Mouse (Mus musculus): Measurements from ENCODE around the gene Larp1b. TPM values are rescaled to one million over a fixed set of nuclear protein-coding genes. Genes with fewer than 3 reads are reported as not detected.

Gene Larp1b
- polyA plus RNA-seq, 1 experiment: 3.8 TPM

DNA sequence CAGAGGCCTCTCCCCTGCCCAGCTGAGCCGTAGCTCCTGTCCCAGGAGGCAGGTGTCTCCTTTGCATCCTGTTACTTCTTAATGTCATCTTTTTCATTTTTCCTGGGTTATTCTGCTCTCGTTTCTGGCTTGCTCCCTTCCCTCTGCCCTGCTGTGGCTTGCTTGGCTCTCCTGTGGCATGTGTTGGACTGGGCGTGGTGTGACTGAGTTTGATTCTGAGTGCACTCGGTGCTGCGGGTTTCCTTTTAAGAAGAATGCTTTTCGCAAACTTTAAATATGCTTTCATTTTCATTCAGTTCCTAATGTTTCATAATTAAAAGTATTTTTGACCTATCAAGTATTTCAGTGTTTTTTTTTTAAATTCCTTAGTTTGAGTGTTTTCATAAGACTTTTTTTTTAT, 65.3 kb downstream of the Larp1b start:
- no peak overlapping the region for H3K27ac ChIP-seq (ENCODE audit: insufficient read depth, low read length)
- H3K36me3 ChIP-seq (ENCODE audit: control insufficient read depth, insufficient read depth, low read length): no peaks in the 10 kb centered on the region
- DNase-seq (ENCODE audit: low read depth in 1 of 2, low spot score in 2 of 2): no peak
- no peak overlapping the region for H3K4me3 ChIP-seq (ENCODE audit: extremely low read depth, insufficient read depth, insufficient read length)
- TF ChIP-seq CTCF (IDR thresholded peaks at IDR 0.05; ENCODE audit: extremely low read depth, insufficient read depth, insufficient read length, insufficient replicate concordance): no peak
- no peaks in the 10 kb centered on the region for H3K4me1 ChIP-seq (ENCODE audit: control insufficient read depth, insufficient read depth, insufficient read length)
- 50% methylated on average over 6 of the region's 6 CpGs for WGBS
- no peaks in the 10 kb centered on the region for H3K27me3 ChIP-seq (ENCODE audit: control insufficient read depth, insufficient read depth, low read length)

GRCm38 (mm10) chr3:41018022-41018608, 68.5 kb downstream of the Larp1b start:
- Histone ChIP-seq H3K27me3 (ENCODE audit: control insufficient read depth, insufficient read depth, low read length) (no peaks in the 10 kb centered on the region), H3K4me3 (ENCODE audit: extremely low read depth, insufficient read depth, insufficient read length) (no peak overlapping the region), H3K27ac (ENCODE audit: insufficient read depth, low read length) (no peak overlapping the region), H3K36me3 (ENCODE audit: control insufficient read depth, insufficient read depth, low read length) (no peaks in the 10 kb centered on the region), H3K4me1 (ENCODE audit: control insufficient read depth, insufficient read depth, insufficient read length) (no peaks in the 10 kb centered on the region)
- WGBS: 93% methylated on average over 3 of the region's 3 CpGs
- TF ChIP-seq CTCF (IDR thresholded peaks at IDR 0.05; ENCODE audit: extremely low read depth, insufficient read depth, insufficient read length, insufficient replicate concordance): no peak
- no peak for TF ChIP-seq POLR2A (IDR thresholded peaks at IDR 0.05; ENCODE audit: low read depth, low read length)
- DNase-seq (ENCODE audit: low read depth in 1 of 2, low spot score in 2 of 2): no peak

- H3K27me3 ChIP-seq (ENCODE audit: control insufficient read depth, insufficient read depth, low read length): no peaks in the 10 kb centered on the region
- no peaks in the 10 kb centered on the region for H3K36me3 ChIP-seq (ENCODE audit: control insufficient read depth, insufficient read depth, low read length)
- no peak for TF ChIP-seq POLR2A (IDR thresholded peaks at IDR 0.05; ENCODE audit: low read depth, low read length)
- DNase-seq (ENCODE audit: low read depth in 1 of 2, low spot score in 2 of 2): no peak
- WGBS: 90% methylated on average over 7 of the region's 7 CpGs
- no peak overlapping the region for H3K27ac ChIP-seq (ENCODE audit: insufficient read depth, low read length)
- no peak overlapping the region for H3K4me3 ChIP-seq (ENCODE audit: extremely low read depth, insufficient read depth, insufficient read length)
- H3K4me1 ChIP-seq (ENCODE audit: control insufficient read depth, insufficient read depth, insufficient read length): no peaks in the 10 kb centered on the region
Measured at GRCm38 (mm10) chr3:41020687-41021086, 71.1 kb downstream of the Larp1b start.

DNA sequence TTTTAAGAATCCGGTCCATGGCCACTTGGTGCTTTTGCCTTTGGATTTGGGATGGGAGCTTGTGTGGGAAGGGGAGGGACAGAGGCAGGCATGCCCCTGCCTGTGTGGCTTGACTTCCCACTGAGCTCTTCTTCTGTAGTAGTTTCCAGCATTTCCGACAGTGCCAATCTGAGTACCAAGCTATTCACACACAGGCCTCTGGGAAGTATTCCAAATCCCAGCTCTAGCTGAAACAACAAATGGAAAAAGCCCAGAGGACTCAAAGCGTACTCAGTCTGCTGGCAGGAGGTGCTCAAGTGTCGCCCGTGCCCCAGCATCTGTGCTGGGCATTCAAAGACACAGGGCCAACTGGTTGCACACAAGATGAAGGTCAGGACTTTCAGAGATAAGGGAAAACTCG, 72.4 kb downstream of the Larp1b start:
- Histone ChIP-seq H3K36me3 (ENCODE audit: control insufficient read depth, insufficient read depth, low read length) (no peaks in the 10 kb centered on the region), H3K27me3 (ENCODE audit: control insufficient read depth, insufficient read depth, low read length) (no peaks in the 10 kb centered on the region), H3K27ac (ENCODE audit: insufficient read depth, low read length) (no peak overlapping the region), H3K4me1 (ENCODE audit: control insufficient read depth, insufficient read depth, insufficient read length) (no peaks in the 10 kb centered on the region), H3K4me3 (ENCODE audit: extremely low read depth, insufficient read depth, insufficient read length) (no peak overlapping the region)
- no peak for TF ChIP-seq POLR2A (IDR thresholded peaks at IDR 0.05; ENCODE audit: low read depth, low read length)
- no peak for TF ChIP-seq CTCF (IDR thresholded peaks at IDR 0.05; ENCODE audit: extremely low read depth, insufficient read depth, insufficient read length, insufficient replicate concordance)
- no peak for DNase-seq (ENCODE audit: low read depth in 1 of 2, low spot score in 2 of 2)
- 85% methylated on average over 6 of the region's 6 CpGs for WGBS

DNA sequence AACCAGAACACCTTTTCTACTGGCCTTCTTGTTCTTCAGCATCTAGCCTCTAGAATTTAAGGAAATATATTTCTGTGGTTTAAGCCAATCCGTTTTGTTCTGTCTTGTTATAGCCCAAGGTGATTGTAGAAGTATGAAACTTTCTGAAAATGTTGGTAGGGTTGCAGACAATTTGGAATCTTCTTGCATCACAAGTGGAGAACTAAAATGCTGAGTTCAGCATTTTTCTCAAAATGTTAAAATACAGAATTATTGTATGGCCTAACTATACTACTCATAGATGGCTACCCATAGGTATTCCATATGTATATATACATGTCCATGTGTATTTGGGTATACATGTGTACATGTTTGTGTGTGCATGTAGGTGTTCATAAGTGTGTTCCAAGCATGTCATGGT, 81.1 kb downstream of the Larp1b start:
- Histone ChIP-seq H3K27me3 (ENCODE audit: control insufficient read depth, insufficient read depth, low read length) (no peaks in the 10 kb centered on the region), H3K4me3 (ENCODE audit: extremely low read depth, insufficient read depth, insufficient read length) (no peak overlapping the region), H3K4me1 (ENCODE audit: control insufficient read depth, insufficient read depth, insufficient read length) (no peaks in the 10 kb centered on the region), H3K36me3 (ENCODE audit: control insufficient read depth, insufficient read depth, low read length) (no peaks in the 10 kb centered on the region), H3K27ac (ENCODE audit: insufficient read depth, low read length) (no peak overlapping the region)
- DNase-seq (ENCODE audit: low read depth in 1 of 2, low spot score in 2 of 2): no peak
- 69% methylated on average over 1 of the region's 1 CpGs for WGBS
- no peak for TF ChIP-seq POLR2A (IDR thresholded peaks at IDR 0.05; ENCODE audit: low read depth, low read length)
- TF ChIP-seq CTCF (IDR thresholded peaks at IDR 0.05; ENCODE audit: extremely low read depth, insufficient read depth, insufficient read length, insufficient replicate concordance): no peak

- Histone ChIP-seq H3K36me3 (ENCODE audit: control insufficient read depth, insufficient read depth, low read length) (no peaks in the 10 kb centered on the region), H3K4me1 (ENCODE audit: control insufficient read depth, insufficient read depth, insufficient read length) (no peaks in the 10 kb centered on the region), H3K27me3 (ENCODE audit: control insufficient read depth, insufficient read depth, low read length) (no peaks in the 10 kb centered on the region), H3K4me3 (ENCODE audit: extremely low read depth, insufficient read depth, insufficient read length) (no peak overlapping the region), H3K27ac (ENCODE audit: insufficient read depth, low read length) (no peak overlapping the region)
- WGBS: 86% methylated on average over 12 of the region's 12 CpGs
- TF ChIP-seq CTCF (IDR thresholded peaks at IDR 0.05; ENCODE audit: extremely low read depth, insufficient read depth, insufficient read length, insufficient replicate concordance): no peak
- no peak for TF ChIP-seq POLR2A (IDR thresholded peaks at IDR 0.05; ENCODE audit: low read depth, low read length)
- no peak for DNase-seq (ENCODE audit: low read depth in 1 of 2, low spot score in 2 of 2)
Measured at GRCm38 (mm10) chr3:41031286-41032210, 81.9 kb downstream of the Larp1b start.
